Mouse (Mus musculus): ENCODE measurements at regions not wholly inside any gene's neighbourhood (a gene's known extent, or its start where the extent isn't known, plus 50 kb on each side); places are given as distances from the start of the nearest gene placed in this dataset.
A peak's percentile ranks its signal among the peaks of the same experiment; 100 is the strongest.

GRCm38 (mm10) chr13:112136850-112137249 is 151.4 kb upstream of the Ankrd55 start:
- H3K9me3 ChIP-seq (ENCODE audit: control insufficient read depth, low read length), result no peaks in the 10 kb centered on the region
- H3K4me2 ChIP-seq (ENCODE audit: low read depth, low read length, severe bottlenecking), result no peak overlapping the region
- WGBS, result 40% methylated on average over 1 of the region's 1 CpGs
- DNase-seq (ENCODE audit: low spot score), result no peak
- ATAC-seq (replicated peaks; ENCODE audit: low FRiP score), result no peak
- H3K4me1 ChIP-seq (replicated peaks; ENCODE audit: control insufficient read depth, insufficient read depth, low read length), result no peaks in the 10 kb centered on the region
- no peak overlapping the region for H3K27ac ChIP-seq (ENCODE audit: low read depth, low read length)
- H3K4me3 ChIP-seq (ENCODE audit: low read depth, low read length), result no peak overlapping the region
- H3K36me3 ChIP-seq (ENCODE audit: control insufficient read depth, insufficient read depth, low read length), result no peaks in the 10 kb centered on the region
- no peaks in the 10 kb centered on the region for H3K27me3 ChIP-seq (ENCODE audit: control insufficient read depth, insufficient read depth, low read length)
- no peak overlapping the region for H3K9ac ChIP-seq (ENCODE audit: low read length)

GRCm38 (mm10) chr13:112140871-112141270 is 147.4 kb upstream of the Ankrd55 start:
- H3K36me3 ChIP-seq (ENCODE audit: control insufficient read depth, insufficient read depth, low read length), result no peaks in the 10 kb centered on the region
- no peak overlapping the region for H3K4me3 ChIP-seq (ENCODE audit: low read depth, low read length)
- H3K4me2 ChIP-seq (ENCODE audit: low read depth, low read length, severe bottlenecking), result no peak overlapping the region
- H3K4me1 ChIP-seq (replicated peaks; ENCODE audit: control insufficient read depth, insufficient read depth, low read length), result no peaks in the 10 kb centered on the region
- no peaks in the 10 kb centered on the region for H3K27me3 ChIP-seq (ENCODE audit: control insufficient read depth, insufficient read depth, low read length)
- no peak overlapping the region for H3K27ac ChIP-seq (ENCODE audit: low read depth, low read length)
- H3K9ac ChIP-seq (ENCODE audit: low read length), result no peak overlapping the region
- DNase-seq (ENCODE audit: low spot score) (no peak), ATAC-seq (replicated peaks; ENCODE audit: low FRiP score) (no peak)
- no peaks in the 10 kb centered on the region for H3K9me3 ChIP-seq (ENCODE audit: control insufficient read depth, low read length)
- WGBS, result 81% methylated on average over 5 of the region's 5 CpGs

- no peaks in the 10 kb centered on the region for H3K9me3 ChIP-seq (ENCODE audit: control insufficient read depth, low read length)
- H3K27ac ChIP-seq (ENCODE audit: low read depth, low read length), result no peak overlapping the region
- no peak for DNase-seq (ENCODE audit: low spot score)
- H3K4me2 ChIP-seq (ENCODE audit: low read depth, low read length, severe bottlenecking), result no peak overlapping the region
- no peak overlapping the region for H3K4me3 ChIP-seq (ENCODE audit: low read depth, low read length)
- H3K27me3 ChIP-seq (ENCODE audit: control insufficient read depth, insufficient read depth, low read length), result no peaks in the 10 kb centered on the region
- 80% methylated on average over 7 of the region's 7 CpGs for WGBS
- no peak overlapping the region for H3K9ac ChIP-seq (ENCODE audit: low read length)
- no peaks in the 10 kb centered on the region for H3K4me1 ChIP-seq (replicated peaks; ENCODE audit: control insufficient read depth, insufficient read depth, low read length)
- no peaks in the 10 kb centered on the region for H3K36me3 ChIP-seq (ENCODE audit: control insufficient read depth, insufficient read depth, low read length)
- no peak for ATAC-seq (replicated peaks; ENCODE audit: low FRiP score)
Observed at GRCm38 (mm10) chr13:112144393-112145348, 143.6 kb upstream of the Ankrd55 start.

- Histone ChIP-seq H3K36me3 (ENCODE audit: control insufficient read depth, insufficient read depth, low read length) (no peaks in the 10 kb centered on the region), H3K9ac (ENCODE audit: low read length) (no peak overlapping the region), H3K4me2 (ENCODE audit: low read depth, low read length, severe bottlenecking) (peak overlapping the region; percentile 8; the same call in 1 of the 2 replicates), H3K4me1 (replicated peaks; ENCODE audit: control insufficient read depth, insufficient read depth, low read length) (no peaks in the 10 kb centered on the region; the same call in 1 of the 2 replicates), H3K9me3 (ENCODE audit: control insufficient read depth, low read length) (no peaks in the 10 kb centered on the region), H3K27me3 (ENCODE audit: control insufficient read depth, insufficient read depth, low read length) (no peaks in the 10 kb centered on the region), H3K4me3 (ENCODE audit: low read depth, low read length) (no peak overlapping the region), H3K27ac (ENCODE audit: low read depth, low read length) (no peak overlapping the region)
- peak; percentile 69 for ATAC-seq (replicated peaks; ENCODE audit: low FRiP score)
- 17% methylated on average over 27 of the region's 27 CpGs for WGBS
- DNase-seq (ENCODE audit: low spot score), result no peak
Observed at GRCm38 (mm10) chr13:112152614-112153550, 135.4 kb upstream of the Ankrd55 start.

GRCm38 (mm10) chr13:112153681-112154127 is 134.5 kb upstream of the Ankrd55 start:
- no peak overlapping the region for H3K4me2 ChIP-seq (ENCODE audit: low read depth, low read length, severe bottlenecking)
- H3K27ac ChIP-seq (ENCODE audit: low read depth, low read length), result no peak overlapping the region
- no peaks in the 10 kb centered on the region for H3K27me3 ChIP-seq (ENCODE audit: control insufficient read depth, insufficient read depth, low read length)
- H3K9ac ChIP-seq (ENCODE audit: low read length), result no peak overlapping the region
- WGBS, result 59% methylated on average over 4 of the region's 4 CpGs
- no peak for ATAC-seq (replicated peaks; ENCODE audit: low FRiP score)
- no peaks in the 10 kb centered on the region for H3K36me3 ChIP-seq (ENCODE audit: control insufficient read depth, insufficient read depth, low read length)
- DNase-seq (ENCODE audit: low spot score), result no peak
- no peak overlapping the region for H3K4me3 ChIP-seq (ENCODE audit: low read depth, low read length)
- no peaks in the 10 kb centered on the region; the same call in 1 of the 2 replicates for H3K4me1 ChIP-seq (replicated peaks; ENCODE audit: control insufficient read depth, insufficient read depth, low read length)
- no peaks in the 10 kb centered on the region for H3K9me3 ChIP-seq (ENCODE audit: control insufficient read depth, low read length)

- Histone ChIP-seq H3K9me3 (ENCODE audit: control insufficient read depth, low read length) (no peaks in the 10 kb centered on the region), H3K36me3 (ENCODE audit: control insufficient read depth, insufficient read depth, low read length) (no peaks in the 10 kb centered on the region), H3K4me3 (ENCODE audit: low read depth, low read length) (no peak overlapping the region), H3K27me3 (ENCODE audit: control insufficient read depth, insufficient read depth, low read length) (no peaks in the 10 kb centered on the region), H3K4me1 (replicated peaks; ENCODE audit: control insufficient read depth, insufficient read depth, low read length) (no peaks in the 10 kb centered on the region), H3K4me2 (ENCODE audit: low read depth, low read length, severe bottlenecking) (no peak overlapping the region), H3K27ac (ENCODE audit: low read depth, low read length) (no peak overlapping the region), H3K9ac (ENCODE audit: low read length) (no peak overlapping the region)
- DNase-seq (ENCODE audit: low spot score) (no peak), ATAC-seq (replicated peaks; ENCODE audit: low FRiP score) (no peak)
- WGBS, result 83% methylated on average over 9 of the region's 9 CpGs
Observed at GRCm38 (mm10) chr13:112159430-112160172, 128.7 kb upstream of the Ankrd55 start.

- Histone ChIP-seq H3K4me1 (replicated peaks; ENCODE audit: control insufficient read depth, insufficient read depth, low read length) (no peaks in the 10 kb centered on the region), H3K9me3 (ENCODE audit: control insufficient read depth, low read length) (no peaks in the 10 kb centered on the region), H3K27ac (ENCODE audit: low read depth, low read length) (no peak overlapping the region), H3K4me2 (ENCODE audit: low read depth, low read length, severe bottlenecking) (no peak overlapping the region), H3K4me3 (ENCODE audit: low read depth, low read length) (no peak overlapping the region), H3K36me3 (ENCODE audit: control insufficient read depth, insufficient read depth, low read length) (no peaks in the 10 kb centered on the region), H3K9ac (ENCODE audit: low read length) (no peak overlapping the region), H3K27me3 (ENCODE audit: control insufficient read depth, insufficient read depth, low read length) (no peaks in the 10 kb centered on the region)
- 71% methylated on average over 2 of the region's 2 CpGs for WGBS
- ATAC-seq (replicated peaks; ENCODE audit: low FRiP score) (no peak), DNase-seq (ENCODE audit: low spot score) (no peak)
Observed at GRCm38 (mm10) chr13:112160173-112160641, 128.0 kb upstream of the Ankrd55 start.

- no peak overlapping the region for H3K9ac ChIP-seq (ENCODE audit: low read length)
- no peak overlapping the region for H3K27ac ChIP-seq (ENCODE audit: low read depth, low read length)
- no peak overlapping the region for H3K4me2 ChIP-seq (ENCODE audit: low read depth, low read length, severe bottlenecking)
- DNase-seq (ENCODE audit: low spot score) (no peak), ATAC-seq (replicated peaks; ENCODE audit: low FRiP score) (no peak)
- H3K27me3 ChIP-seq (ENCODE audit: control insufficient read depth, insufficient read depth, low read length), result no peaks in the 10 kb centered on the region
- no peaks in the 10 kb centered on the region for H3K9me3 ChIP-seq (ENCODE audit: control insufficient read depth, low read length)
- H3K4me1 ChIP-seq (replicated peaks; ENCODE audit: control insufficient read depth, insufficient read depth, low read length), result peaks cover 2% of the 10 kb centered on the region
- no peaks in the 10 kb centered on the region for H3K36me3 ChIP-seq (ENCODE audit: control insufficient read depth, insufficient read depth, low read length)
- H3K4me3 ChIP-seq (ENCODE audit: low read depth, low read length), result no peak overlapping the region
- WGBS, result 85% methylated on average over 2 of the region's 2 CpGs
Observed at GRCm38 (mm10) chr13:112160726-112161125, 127.5 kb upstream of the Ankrd55 start.
